Mouse (Mus musculus): Measurements from ENCODE around the gene Atl1.

Gene Atl1

DNA sequence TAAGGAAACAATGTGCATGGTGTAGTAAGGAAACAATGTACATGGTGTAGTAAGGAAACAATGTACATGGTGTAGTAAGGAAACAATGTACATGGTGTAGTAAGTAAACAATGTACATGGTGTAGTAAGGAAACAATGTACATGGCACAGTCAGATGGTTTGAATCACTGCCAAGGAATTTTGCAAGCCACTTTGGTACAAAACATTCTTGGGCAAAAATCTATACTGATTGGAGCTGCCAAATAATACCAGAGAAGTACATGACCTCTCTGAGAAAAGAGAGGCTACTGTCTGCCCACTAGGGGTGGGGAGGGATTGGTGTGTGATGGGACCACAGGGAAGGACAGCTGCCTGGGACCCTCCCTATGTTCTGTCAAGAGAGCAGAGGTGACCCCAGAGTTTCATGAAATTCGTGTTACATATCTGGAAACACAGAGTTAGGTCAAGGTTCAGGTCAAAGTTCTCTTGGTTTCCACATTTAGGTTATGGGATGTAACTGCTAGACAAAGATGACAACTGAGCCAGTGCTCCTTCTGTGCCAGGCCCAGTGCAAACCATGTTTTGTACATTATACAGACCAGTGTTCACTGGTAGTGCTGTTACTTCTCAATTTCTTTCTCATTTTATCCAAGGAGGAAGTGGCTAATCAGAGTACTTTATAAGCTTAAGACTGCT is 49.4 kb downstream of the Atl1 start:
- DNase-seq (ENCODE audit: low spot score), result no peak

DNA sequence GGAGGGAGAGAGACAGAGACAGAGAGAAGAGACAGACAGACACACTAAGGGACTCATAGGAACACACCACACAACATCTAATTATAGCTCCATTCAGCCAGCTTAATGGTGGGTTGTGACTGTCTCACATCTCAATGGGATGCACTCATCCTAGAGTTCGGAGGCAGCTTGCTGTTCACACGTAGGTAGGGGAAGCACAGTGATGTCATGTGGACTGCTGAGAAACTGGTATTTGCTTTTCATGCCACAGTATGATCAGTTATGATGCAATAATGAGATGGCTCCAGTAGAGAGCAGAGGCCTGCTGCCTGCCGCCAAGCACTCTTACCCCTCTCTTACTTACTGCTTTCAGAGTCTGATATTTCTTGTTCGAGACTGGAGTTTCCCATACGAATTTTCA is 53.4 kb downstream of the Atl1 start:
- DNase-seq (ENCODE audit: low spot score), result no peak

DNA sequence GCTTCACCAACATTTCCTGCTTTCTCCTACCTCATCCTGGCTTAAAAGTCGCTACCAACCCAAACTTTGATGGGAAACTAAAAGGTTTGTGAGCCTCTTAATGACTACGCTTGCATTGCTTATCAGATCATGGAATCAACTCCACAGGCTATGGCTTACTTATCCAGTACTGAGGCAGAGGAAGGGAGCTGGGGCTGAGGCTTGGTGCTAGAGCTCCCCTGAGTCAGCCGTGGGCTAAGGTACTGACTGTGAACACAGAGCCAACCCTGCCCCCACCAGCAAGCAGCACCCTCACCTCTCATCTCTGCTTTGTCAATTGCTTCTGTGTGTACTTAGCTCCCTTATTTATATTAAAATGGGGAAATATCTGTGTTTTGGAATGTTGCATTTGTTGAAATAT is 55.1 kb downstream of the Atl1 start:
- no peak for DNase-seq (ENCODE audit: low spot score)

DNA sequence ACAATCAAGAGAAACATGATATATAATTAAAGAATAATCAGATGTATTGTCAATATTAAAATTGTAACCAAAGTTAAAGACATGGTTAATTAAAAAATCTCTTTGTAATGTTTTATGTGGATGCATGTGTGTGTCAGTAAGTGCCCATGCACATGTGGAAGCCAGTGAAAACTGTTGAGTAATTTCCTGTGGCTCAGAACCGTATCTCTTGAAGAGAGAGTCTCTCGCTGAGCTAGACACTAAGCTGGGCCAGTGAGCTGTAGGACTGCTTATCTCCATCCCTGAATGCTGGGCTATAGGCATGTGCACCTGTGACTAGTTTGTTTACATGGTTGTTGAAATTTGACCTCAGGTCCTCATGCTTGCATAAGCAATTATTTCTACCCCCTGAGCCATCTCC is 65.0 kb downstream of the Atl1 start:
- DNase-seq (ENCODE audit: low spot score), result no peak

DNA sequence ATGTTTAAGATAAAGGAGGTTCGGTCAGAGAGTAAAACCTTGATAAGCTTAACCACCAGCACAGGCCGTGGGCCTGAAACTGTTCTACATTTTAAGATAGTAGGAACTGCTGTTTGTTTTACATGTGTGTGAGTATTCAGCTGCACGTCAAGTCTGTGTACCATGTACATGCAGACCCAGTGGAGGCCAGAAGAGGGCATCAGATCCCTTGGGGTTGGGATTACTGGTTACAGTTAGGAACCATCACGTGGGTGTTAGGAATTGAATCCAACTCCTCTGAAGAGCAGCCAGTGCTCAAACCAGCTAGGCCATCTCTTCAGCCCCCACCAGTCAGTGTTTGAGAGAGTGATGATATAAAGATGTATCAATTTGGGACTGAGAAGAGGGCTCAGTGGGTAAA is 70.1 kb downstream of the Atl1 start:
- peak; percentile 42 for DNase-seq (ENCODE audit: low spot score)

DNA sequence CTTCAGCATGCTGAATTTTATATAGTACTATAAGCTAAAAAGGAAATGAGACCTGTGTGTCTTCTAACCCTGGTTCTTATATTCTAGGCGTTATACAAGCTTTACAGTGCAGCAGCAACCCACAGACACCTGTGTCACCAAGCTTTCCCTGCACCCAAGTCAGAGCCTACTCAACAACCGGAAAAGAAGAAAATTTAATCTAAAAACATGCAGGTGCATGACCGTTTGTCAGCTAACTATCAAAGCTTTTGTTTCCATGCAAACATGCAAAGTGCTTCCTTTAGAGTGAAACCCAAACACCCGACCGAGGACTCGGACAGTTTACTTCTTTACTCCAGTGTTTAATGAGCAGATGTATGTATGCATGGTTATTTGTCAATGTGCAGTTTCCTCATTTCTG is 70.7 kb downstream of the Atl1 start:
- DNase-seq (ENCODE audit: low spot score), result no peak

DNA sequence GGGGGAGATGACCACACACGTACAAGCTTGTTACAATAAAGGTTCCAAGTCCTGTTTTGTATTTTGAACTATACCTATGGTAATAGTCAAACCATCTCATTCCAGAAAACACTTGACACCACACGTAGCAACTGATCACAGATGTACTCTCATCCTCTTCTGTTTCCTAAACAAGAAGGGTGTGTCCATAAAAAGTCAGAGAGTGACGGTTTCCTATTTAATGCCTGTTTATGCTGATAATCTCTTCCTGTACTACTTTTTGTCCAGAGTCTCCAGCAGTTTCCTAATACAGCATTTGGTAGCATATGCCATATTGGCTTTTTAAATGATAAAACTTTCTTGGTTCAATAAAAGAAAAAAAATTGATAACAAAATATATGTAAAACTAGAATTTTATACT is 73.2 kb downstream of the Atl1 start:
- no peak for DNase-seq (ENCODE audit: low spot score)

DNA sequence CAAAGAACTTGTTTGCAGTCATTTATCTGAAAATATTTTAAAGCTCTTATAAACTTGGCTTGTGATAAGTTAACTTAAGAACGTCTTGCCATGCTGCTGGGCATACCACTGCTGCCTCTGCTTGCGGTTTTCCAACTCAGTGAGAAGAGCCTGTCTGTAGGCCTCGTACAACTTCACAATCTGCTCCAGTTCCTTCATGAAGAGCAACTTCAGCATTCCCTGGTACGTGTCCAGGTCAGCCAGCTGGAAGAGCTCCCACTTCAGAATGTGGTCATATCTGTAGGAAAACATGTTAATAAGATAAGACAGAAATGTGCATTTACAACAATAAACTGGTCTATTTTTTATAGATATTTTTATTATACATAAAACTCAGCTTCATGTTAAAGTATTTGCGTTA is 73.7 kb downstream of the Atl1 start:
- DNase-seq (ENCODE audit: low spot score), result no peak

DNA sequence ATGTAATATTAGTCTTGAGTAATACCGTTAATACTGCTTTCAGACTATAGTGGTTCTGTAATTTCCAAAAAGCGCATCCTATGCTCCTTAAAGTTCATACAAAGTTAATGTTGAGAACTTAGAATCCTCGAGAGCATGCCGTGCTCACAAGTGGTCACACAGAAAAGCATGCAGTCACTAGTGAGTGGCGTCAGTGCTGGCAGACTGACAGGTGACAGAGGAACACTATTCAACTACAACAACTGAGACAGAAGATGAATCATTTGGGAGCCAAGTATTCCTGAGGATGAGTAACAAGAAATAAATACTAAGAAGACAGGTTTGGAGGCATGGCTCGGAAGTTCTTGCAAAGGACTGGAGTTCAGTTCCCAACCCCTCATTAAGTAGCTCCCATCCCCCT is 74.7 kb downstream of the Atl1 start:
- no peak for DNase-seq (ENCODE audit: low spot score)

DNA sequence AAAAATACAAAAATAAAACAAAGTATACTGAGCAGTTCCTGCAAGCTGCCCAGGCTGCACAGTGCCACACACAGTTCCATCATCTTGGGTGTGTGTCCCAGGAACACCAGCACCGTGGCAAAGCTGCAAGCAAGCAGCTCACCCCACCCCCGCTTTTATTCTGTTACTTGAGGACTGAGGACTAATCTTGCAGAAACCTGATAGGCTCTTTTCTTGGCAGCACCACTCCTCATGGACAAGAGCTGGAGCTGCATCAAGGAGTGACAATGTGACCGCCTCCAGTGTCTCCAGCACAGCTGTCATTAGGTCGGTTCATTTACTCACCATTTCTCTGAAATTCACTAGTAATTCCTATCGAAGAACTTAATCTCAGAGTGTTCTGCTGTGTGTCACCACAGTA is 75.7 kb downstream of the Atl1 start:
- DNase-seq (ENCODE audit: low spot score), result no peak

DNA sequence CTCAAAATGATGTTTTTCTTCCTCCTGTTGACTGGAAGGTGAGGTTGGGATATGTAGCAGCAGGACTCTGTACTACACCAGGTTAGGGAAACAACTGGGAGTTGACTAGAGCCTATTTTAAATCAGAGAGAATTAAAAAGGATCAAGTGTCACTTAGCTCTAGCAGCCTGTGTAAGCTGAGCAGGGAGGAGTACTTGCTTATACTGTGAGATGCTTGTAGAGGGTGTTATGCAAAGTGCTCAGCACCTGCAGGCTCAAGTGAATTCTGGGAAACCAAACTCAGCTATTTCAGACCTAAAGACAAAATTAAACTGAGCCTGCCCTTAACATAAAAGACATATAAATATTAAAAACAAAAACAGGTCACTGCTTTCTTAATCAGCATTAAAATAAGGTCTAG is 81.3 kb downstream of the Atl1 start:
- no peak for DNase-seq (ENCODE audit: low spot score)

DNA sequence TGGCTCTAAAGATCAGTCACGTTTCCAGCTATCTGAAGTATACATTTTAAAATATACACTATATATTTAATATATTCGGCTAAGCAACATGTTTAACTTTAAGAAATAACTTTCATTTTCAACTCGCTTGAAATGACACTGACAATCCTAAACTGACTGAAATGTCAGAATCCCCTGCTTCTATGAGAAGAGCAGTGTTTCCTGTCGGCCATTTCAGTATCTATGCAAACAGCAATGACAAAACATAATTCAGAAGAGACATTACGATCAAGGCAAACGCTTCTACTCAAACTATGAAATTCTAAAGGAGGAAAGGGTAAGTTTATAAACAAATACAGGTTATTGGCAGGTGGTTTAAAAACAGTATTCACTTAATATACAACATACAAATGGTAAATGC is 84.3 kb downstream of the Atl1 start:
- DNase-seq (ENCODE audit: low spot score), result no peak

DNA sequence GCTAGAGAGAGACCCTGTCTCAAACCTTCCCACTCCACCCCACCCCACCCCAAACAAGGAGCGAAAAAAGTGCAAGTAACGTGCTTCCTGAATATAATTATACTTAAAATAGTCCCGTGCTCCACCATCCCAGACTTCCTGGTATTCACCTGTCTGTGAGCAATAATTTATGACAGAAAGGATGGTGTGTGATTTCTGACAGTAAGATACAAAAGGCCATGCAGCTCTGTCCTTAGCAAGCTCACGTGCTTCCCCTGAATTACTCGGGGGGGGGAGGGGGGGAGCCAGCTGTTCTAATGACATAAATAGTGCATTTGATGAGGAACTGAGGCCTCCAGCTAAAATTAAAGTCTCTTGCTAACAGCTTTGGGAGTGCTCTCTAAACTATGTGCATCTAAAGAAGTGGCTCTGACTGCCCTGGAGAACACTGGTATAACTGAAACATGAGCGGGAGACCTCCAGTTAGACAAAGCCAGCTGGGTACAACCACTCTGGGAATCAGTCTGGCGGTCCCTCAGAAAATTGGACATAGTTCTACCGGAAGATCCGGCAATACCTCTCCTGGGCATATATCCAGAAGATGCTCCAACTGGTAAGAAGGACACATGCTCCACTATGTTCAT is 85.1 kb downstream of the Atl1 start:
- no peak for DNase-seq (ENCODE audit: low spot score)

DNA sequence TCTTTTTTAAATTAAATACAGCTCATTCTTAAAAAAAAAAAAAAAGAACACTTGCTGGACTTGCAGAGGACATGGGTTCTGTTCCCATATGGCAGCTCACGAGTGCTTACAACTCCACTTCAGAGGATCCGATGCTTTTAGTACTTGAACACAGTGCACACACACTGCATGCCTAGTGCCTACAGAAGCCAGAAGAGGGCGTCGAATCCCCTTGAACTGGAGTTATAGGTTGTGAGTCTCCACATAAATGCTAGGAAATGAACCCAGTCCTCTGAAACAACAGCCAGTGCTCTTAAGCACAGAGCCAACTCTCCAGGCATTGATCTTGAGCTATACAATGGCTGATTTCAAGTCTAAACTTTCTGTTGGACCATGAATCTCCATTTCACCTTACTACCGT is 90.5 kb downstream of the Atl1 start:
- peak; percentile 30 for DNase-seq (ENCODE audit: low spot score)

DNA sequence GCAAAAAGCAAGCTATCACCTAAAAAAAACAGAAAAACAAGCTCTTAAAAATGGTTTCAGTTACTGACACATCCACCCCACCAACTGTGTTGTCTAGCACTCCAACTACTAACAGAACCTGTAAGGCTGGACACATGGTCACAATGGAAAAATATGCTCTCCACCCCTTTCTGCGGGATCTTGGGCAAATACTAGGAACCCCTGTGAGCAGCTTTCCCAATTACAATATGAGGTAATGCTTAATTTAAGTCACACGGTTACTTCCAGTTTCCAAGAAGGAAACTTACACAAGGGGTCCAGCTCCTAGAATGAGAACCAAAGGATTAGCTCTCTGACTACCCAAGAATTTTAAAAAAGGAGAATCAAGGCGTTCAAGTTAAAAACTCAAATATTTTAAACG is 93.1 kb downstream of the Atl1 start:
- DNase-seq (ENCODE audit: low spot score), result no peak

DNA sequence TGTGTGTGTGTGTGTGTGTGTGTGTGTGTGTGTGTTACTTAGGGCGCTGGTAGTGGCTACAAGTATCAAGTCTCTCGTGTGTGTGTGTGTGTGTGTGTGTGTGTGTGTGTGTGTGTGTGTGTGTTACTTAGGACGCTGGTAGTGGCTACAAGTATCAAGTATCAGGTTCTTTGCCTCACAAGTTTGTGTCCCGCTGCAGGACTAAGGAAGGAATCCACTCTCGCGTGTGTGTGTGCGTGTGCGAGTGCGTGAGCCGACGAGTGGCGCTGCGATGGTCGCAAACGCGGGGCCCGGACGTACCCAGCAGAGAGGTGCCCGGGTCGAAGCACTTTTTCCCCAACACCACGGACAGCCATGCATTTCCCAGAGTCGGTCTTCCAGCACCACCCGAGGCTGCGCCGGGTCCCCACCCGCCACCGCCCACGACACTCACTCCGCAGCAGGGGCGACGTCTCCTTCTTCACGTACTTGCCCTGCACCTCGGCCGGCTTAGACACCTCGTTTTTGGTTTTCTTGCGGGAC is 93.9 kb downstream of the Atl1 start:
- DNase-seq (ENCODE audit: low spot score), result peak; percentile 35

DNA sequence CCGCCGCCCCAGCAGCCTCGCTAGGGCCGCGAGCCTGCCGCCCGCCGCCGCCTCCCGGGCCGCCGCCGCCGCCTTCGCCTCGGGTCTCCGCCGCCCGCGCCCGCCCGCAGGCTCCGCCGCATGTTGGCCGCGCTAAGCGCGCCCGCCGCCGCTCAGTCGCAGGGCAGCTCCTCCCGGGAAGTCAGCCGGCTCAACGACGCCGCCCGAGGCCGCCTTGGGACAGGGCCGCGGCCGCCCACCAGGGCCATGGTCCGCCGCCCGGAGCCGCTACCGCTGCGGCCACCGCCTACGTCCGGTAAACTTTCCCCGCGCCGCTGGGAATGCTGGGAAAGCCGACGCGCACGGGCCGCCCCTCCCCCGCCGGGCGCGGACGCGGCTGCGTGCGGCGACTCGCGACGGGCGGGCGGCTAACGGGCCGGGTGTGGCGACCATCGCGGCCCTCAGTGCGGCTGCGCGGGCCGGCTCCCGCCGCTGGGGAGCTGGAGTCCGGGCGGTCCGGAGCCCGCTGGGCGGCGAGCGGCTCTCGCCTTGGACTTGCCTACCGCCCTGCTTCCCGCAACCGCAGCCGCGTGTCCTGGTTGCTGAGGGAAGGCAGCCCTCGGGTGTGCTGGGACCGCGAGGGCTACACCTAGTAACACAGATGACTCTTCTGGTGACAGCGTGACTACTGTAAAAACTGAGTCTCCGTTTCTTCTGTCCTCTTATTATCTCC is 94.5 kb downstream of the Atl1 start, which contains the start of gene Sav1:
Gene Sav1 (minus strand): TSS at position 217 of the 712 bp plus-strand sequence.
- peak; percentile 78 for DNase-seq (ENCODE audit: low spot score)

DNA sequence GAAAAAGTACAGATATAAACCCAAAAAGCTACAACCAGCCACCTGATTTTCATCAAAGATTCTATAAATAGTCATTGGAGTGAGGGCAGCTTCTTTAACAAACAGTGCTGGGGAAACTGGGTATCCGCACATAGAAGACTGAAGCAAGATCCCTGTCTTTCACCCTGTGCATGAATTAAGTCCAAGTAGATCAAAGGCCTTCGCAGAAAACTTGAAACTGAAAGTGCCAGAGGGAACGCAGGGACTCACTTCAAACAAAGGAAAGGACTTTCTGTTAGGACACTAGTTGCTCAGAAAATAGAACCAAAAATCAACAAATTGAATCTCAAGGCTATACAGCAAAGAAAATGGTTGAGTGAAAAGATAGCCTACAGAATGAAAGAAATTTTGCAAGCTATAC is 103.0 kb downstream of the Atl1 start:
- no peak for DNase-seq (ENCODE audit: low spot score)

DNA sequence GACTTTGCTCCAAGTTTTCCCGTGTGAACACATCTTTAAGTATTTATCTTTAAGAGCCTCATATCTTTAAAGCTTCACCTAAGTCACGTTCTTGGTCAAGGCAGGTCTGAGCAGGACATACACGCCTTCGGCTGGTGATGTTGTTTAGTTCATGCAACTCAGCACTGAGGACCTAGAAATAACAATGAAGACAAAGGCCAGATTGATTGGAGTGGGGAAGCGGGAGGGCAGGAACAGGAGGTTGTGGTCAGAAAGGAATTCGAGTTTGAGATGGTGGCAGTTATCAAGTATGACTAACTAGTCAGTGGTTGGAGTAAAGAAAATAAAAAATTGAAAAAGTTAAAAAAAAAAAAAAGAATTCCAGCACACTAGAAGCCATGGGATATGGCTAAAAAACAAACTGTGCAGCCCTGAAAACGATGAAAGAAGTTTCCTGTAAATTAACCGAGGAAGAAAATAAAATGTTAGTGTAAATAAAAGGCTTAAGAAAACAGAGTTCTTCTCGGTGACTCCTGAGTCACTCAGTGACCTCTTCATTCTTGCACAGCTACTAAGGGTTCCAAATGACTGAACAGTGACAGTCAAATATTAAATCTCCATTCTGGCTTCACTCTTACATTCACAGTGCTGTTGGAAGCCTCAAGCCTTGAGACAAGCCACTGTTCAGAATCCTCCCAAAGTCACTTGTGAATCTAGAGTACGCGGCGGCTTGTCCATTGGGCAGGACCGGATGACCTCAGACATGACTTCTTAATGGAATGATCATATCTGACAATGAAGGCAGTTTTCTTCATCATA is 106.0 kb downstream of the Atl1 start:
- no peak for DNase-seq (ENCODE audit: low spot score)

DNA sequence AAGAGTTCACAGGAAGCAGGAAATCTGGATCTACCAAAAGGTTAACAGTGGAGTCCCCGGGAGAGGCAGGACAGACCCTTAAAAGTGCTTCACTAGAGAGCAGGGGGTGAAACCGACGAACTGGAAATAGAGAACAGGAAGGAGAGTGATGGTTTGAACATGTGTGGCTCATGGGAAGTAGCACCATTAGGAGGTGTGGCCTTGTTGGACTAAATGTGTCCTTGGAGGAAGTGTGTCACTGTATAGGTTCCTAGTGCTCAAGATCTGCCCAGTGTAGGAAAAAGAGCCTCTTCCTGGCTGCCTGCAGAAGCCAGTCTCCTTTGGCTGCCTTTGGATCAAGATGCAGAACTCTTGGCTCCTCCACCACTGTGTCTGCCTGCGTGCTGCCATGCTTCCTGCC is 112.7 kb downstream of the Atl1 start:
- DNase-seq (ENCODE audit: low spot score), result no peak

DNA sequence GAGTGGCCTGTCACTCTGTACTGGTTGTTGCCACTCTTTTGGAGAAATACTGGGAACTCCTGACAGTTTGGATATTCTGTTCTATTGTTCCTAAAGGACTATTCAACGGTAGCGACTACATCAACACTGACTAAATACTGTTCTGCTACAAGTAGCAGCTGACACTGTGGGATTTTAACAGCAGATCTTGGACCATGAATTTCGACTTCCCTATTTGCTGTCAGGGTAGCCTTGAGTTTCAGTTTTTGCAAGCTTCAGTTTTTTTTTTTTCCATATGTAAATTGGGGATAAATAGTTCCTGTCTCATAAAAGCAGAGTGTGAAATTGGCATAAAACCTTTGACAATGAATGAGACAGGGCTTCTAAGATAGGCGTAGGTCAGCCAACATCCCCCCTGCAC is 117.9 kb downstream of the Atl1 start:
- DNase-seq (ENCODE audit: low spot score), result no peak

DNA sequence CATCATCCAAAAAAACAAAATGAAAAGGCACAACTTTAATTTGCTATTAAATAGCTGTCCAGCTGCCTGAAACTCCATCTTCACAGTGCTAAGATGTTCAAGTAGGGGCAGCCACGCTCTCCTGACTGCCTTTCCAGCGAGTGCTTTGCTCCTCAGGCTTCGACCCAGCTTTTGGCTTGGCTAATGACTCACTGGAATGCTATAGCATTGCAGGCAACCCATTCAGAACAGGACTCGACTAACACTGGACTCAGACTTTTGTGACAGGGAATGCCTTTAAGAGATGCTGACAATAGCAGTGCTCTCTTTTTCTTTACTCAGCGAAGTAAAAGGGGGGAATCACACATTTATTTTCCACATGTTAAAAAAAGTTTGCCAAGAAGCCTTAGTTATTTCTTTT is 119.3 kb downstream of the Atl1 start:
- no peak for DNase-seq (ENCODE audit: low spot score)

DNA sequence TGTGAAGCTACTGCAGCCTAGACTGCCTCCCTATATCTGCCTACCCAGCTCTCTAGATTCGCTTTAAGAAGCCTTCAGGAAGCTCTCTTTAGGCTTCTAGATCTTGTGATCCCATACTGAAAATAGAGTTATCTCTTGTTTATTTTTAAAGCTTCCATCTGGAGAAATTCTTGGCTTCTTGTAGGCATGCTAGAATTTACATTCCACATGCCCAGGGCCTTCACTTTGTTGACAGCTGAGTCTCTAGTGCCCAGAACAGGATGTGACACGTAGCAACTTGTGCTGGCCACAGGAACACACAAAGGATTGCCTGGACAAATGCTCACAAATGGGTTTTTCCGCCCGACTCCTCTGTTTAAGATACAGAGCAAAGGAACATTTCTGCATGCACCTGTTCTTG is 123.5 kb downstream of the Atl1 start:
- DNase-seq (ENCODE audit: low spot score), result no peak
